Mouse (Mus musculus) adipose tissue, adult 10 weeks (tissue): ENCODE results near the gene Wnt6. TPM values are rescaled to one million over a fixed set of nuclear protein-coding genes. Genes with fewer than 3 reads are reported as not detected.

ENCODE experiments used
- polyA plus RNA-seq: library from polyadenylated mRNA; stranded (reverse); fragments of 350-450 nt; fragmentation: Illumina TruSeq; extraction: RNeasy Lipid Tissue Mini Kit (QIAGEN cat#74804); gene quantifications from one replicate; pipeline ENCODE4 v1.2.3, GENCODE M21; 2014; ENCODE audit warnings: low read depth, low replicate concordance

Gene Wnt6
- polyA plus RNA-seq, result 6.3 TPM

GRCm38 (mm10) chr1:74771845-74771930 is at the start of gene Wnt6:
Gene Wnt6 (plus strand): TSS chr1:74771892.

GRCm38 (mm10) chr1:74748643-74749271 is 22.9 kb upstream of the Wnt6 start, which contains the start of gene Prkag3:
Gene Prkag3 (minus strand): TSS chr1:74749221.

GRCm38 (mm10) chr1:74791249-74791648 is 19.6 kb downstream of the Wnt6 start, which contains the start of gene Wnt10a:
Gene Wnt10a (plus strand): TSS chr1:74791516.

Other genes starting within 250 kb of the Wnt6 start
- gene Plcd4, start 229.0 kb upstream of the Wnt6 start, polyA plus RNA-seq, result 3.1 TPM
- gene Usp37, start 227.6 kb upstream of the Wnt6 start, polyA plus RNA-seq, result 6.7 TPM
- gene Zfp142, start 183.6 kb upstream of the Wnt6 start, polyA plus RNA-seq, result 11.2 TPM
- 13.9 TPM for gene Bcs1l, start 183.6 kb upstream of the Wnt6 start, polyA plus RNA-seq
- 34.3 TPM for gene Rnf25, start 170.5 kb upstream of the Wnt6 start, polyA plus RNA-seq
- gene Stk36, start 170.4 kb upstream of the Wnt6 start, polyA plus RNA-seq, result 5.0 TPM
- 12.4 TPM for gene Ttll4, start 110.1 kb upstream of the Wnt6 start, polyA plus RNA-seq
- 77.5 TPM for gene Cyp27a1, start 58.3 kb upstream of the Wnt6 start, polyA plus RNA-seq
- 1.4 TPM for gene Prkag3, start 22.7 kb upstream of the Wnt6 start, polyA plus RNA-seq
- gene Wnt10a, start 19.6 kb downstream of the Wnt6 start, polyA plus RNA-seq, result 1.2 TPM
- gene Cdk5r2, start 83.0 kb downstream of the Wnt6 start, polyA plus RNA-seq, result not detected
- gene Fev, start 113.5 kb downstream of the Wnt6 start, polyA plus RNA-seq, result not detected
- 1.1 TPM for gene Cryba2, start 121.3 kb downstream of the Wnt6 start, polyA plus RNA-seq
- gene Cfap65, start 163.7 kb downstream of the Wnt6 start, polyA plus RNA-seq, result 8.1 TPM
- 6.5 TPM for gene Ihh, start 179.8 kb downstream of the Wnt6 start, polyA plus RNA-seq